In genomic region chr13:44957049-44957448, GRCm38 (mm10) we compare ENCODE assay signal across 30 mouse cellular contexts.
"Had no signal": no experiment of that assay in that cellular context is flagged by ENCODE, and none has a peak within 500 bp of the region (broad histone marks: within the 10 kb centered on the region; RNA-seq: fewer than 3 reads in every experiment).

No protein-coding gene starts in this region.

- H3K27me3 ChIP-seq: limb, embryonic 12.5 days; limb, embryonic 13.5 days; limb, embryonic 15.5 days; liver, embryonic 12.5 days; liver, embryonic 13.5 days; liver, embryonic 15.5 days; lung, embryonic 15.5 days; megakaryocyte, embryonic 14.5 days; midbrain, embryonic 12.5 days; midbrain, embryonic 13.5 days; midbrain, embryonic 15.5 days; neural tube, embryonic 12.5 days had no signal

- H3K27ac ChIP-seq: left cerebral cortex, adult 2 months; limb, embryonic 12.5 days; limb, embryonic 13.5 days; limb, embryonic 15.5 days; liver, embryonic 12.5 days; liver, embryonic 13.5 days; liver, embryonic 14.5 days; liver, embryonic 15.5 days; lung, embryonic 15.5 days; macrophage; midbrain, embryonic 10.5 days; midbrain, embryonic 12.5 days; midbrain, embryonic 13.5 days; midbrain, embryonic 15.5 days; neural tube, embryonic 12.5 days had no signal

- H3K36me3 ChIP-seq: limb, embryonic 15.5 days; lung, embryonic 15.5 days; midbrain, embryonic 12.5 days; midbrain, embryonic 15.5 days had no signal

- ATAC-seq: liver, embryonic 12.5 days; liver, postnatal 0 days; midbrain, embryonic 13.5 days; midbrain, embryonic 15.5 days; midbrain, embryonic 16.5 days had no signal

- H3K4me3 ChIP-seq: left cerebral cortex, adult 2 months; limb, embryonic 12.5 days; limb, embryonic 13.5 days; limb, embryonic 15.5 days; liver, embryonic 12.5 days; liver, embryonic 13.5 days; liver, embryonic 15.5 days; lung, embryonic 15.5 days; megakaryocyte, embryonic 14.5 days; midbrain, embryonic 10.5 days; midbrain, embryonic 12.5 days; midbrain, embryonic 13.5 days; midbrain, embryonic 15.5 days; myocyte; neural tube, embryonic 12.5 days had no signal

- H3K9ac ChIP-seq: limb, embryonic 12.5 days; limb, embryonic 13.5 days; limb, embryonic 15.5 days; liver, embryonic 12.5 days; liver, embryonic 13.5 days; liver, embryonic 14.5 days; liver, embryonic 15.5 days; liver, postnatal 0 days; lung, embryonic 14.5 days; lung, embryonic 15.5 days; midbrain, embryonic 12.5 days; midbrain, embryonic 13.5 days; midbrain, embryonic 15.5 days; neural tube, embryonic 12.5 days had no signal

- H3K9me3 ChIP-seq: limb, embryonic 12.5 days; limb, embryonic 13.5 days; limb, embryonic 15.5 days; liver, embryonic 12.5 days; liver, embryonic 13.5 days; liver, embryonic 15.5 days; lung, embryonic 15.5 days; megakaryocyte, embryonic 14.5 days; midbrain, embryonic 10.5 days; midbrain, embryonic 12.5 days; midbrain, embryonic 13.5 days; midbrain, embryonic 15.5 days; neural tube, embryonic 12.5 days had no signal

- H3K4me1 ChIP-seq: limb, embryonic 13.5 days; limb, embryonic 15.5 days; lung, embryonic 15.5 days; midbrain, embryonic 10.5 days had no signal

- DNase-seq: left cerebral cortex, postnatal 4 days; liver; liver, embryonic 13.5 days; liver, postnatal 0 days; lung, adult 18-20 months; lung, adult 2 months; lung, embryonic 14.5 days; lung, postnatal 10 days; lung, postnatal 14 days; lung, postnatal 4 days; midbrain, embryonic 14.5 days had no signal

- H3K4me2 ChIP-seq: limb, embryonic 12.5 days; limb, embryonic 13.5 days; limb, embryonic 15.5 days; liver, embryonic 11.5 days; liver, embryonic 12.5 days; liver, embryonic 13.5 days; liver, embryonic 15.5 days; lung, embryonic 14.5 days; lung, embryonic 15.5 days; midbrain, embryonic 11.5 days; midbrain, embryonic 12.5 days; midbrain, embryonic 13.5 days; midbrain, embryonic 15.5 days; neural tube, embryonic 12.5 days had no signal
